Mouse (Mus musculus) heart, adult 2 months (tissue): ENCODE data around the gene Vac14.

Experiments used
- CTCF ChIP-seq: fragments of 200-600 bp; IDR thresholded peaks from 2 replicates; pipeline ENCODE4 v1.8.1; 2022; ENCODE audit warnings: antibody characterized with exemption, mild to moderate bottlenecking, moderate library complexity
- POLR2A ChIP-seq: fragments of 200-500 bp; IDR thresholded peaks from 2 replicates; pipeline ENCODE4 v1.6.1; 2011; ENCODE audit warnings: mild to moderate bottlenecking, low read depth, low read length, control low read depth; ENCODE audit not compliant: insufficient read depth

DNA sequence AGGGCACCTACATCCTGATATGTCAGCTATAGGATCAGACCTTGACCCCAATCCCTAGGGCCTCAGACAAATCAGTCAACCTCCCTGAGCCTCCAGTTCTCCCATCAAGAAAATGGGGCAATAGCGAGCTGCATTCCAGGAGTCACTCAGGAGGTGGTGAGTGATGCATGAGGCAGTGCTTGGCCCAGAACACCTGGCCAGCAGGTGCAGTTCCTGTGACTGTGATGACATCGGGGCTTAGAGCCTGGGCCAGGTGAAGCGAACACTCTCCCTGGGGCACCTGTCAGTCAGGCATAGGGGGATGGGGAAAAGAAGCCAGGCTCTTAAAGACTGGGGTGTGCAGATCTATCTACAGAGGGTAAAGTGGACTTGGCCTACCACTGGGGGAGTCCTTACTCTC, 106.1 kb downstream of the Vac14 start:
- TF ChIP-seq CTCF, result no peak
- TF ChIP-seq POLR2A, result no peak
